Comparison of ENCODE assay signal across 18 mouse cellular contexts in genomic region chr14:26437771-26438170, GRCm38 (mm10).
"Had no signal": no experiment of that assay in that cellular context is flagged by ENCODE, and none has a peak within 500 bp of the region (broad histone marks: within the 10 kb centered on the region; RNA-seq: fewer than 3 reads in every experiment).

No protein-coding gene starts in this region.

- H3K4me1 ChIP-seq: limb, embryonic 15.5 days; lung, embryonic 15.5 days; stomach, embryonic 15.5 days had no signal

- H3K9me3 ChIP-seq: limb, embryonic 12.5 days; limb, embryonic 15.5 days; lung, embryonic 15.5 days; stomach, embryonic 15.5 days had no signal

- H3K27ac ChIP-seq: limb, embryonic 12.5 days; limb, embryonic 15.5 days; liver, embryonic 14.5 days; lung, embryonic 15.5 days; stomach, embryonic 15.5 days had no signal

- H3K27me3 ChIP-seq: limb, embryonic 12.5 days; limb, embryonic 15.5 days; lung, embryonic 15.5 days; stomach, embryonic 15.5 days had no signal

- H3K4me2 ChIP-seq: limb, embryonic 12.5 days; limb, embryonic 15.5 days; lung, embryonic 15.5 days; midbrain, embryonic 11.5 days; stomach, embryonic 15.5 days had no signal

- H3K4me3 ChIP-seq: limb, embryonic 12.5 days; limb, embryonic 15.5 days; lung, embryonic 15.5 days; stomach, embryonic 15.5 days had no signal

- DNase-seq: kidney, adult 9 months; kidney, postnatal 14 days; kidney, postnatal 4 days; left cerebral cortex, postnatal 4 days; lung, adult 18-20 months; lung, postnatal 10 days; lung, postnatal 36 days; midbrain, embryonic 14.5 days; right cerebral cortex, adult 18-20 months; right cerebral cortex, postnatal 14 days; right cerebral cortex, postnatal 4 days; thymus, postnatal 36 days had no signal

- H3K9ac ChIP-seq: limb, embryonic 12.5 days; limb, embryonic 15.5 days; liver, embryonic 14.5 days; lung, embryonic 15.5 days; stomach, embryonic 15.5 days had no signal
